Mouse (Mus musculus) erythroblast, embryonic 14.5 days (primary cell): ENCODE measurements around the gene Lrrn4. TPM values are rescaled to one million over a fixed set of nuclear protein-coding genes. Genes with fewer than 3 reads are reported as not detected.

Experiments used
- H3K27me3 ChIP-seq: 2 replicates; pipeline ENCODE4 v1.6.1; 2012; ENCODE audit warnings: inconsistent platforms; ENCODE audit not compliant: control insufficient read depth
- H3K36me3 ChIP-seq: 2 replicates; pipeline ENCODE4 v1.6.1; 2012; ENCODE audit warnings: mild to moderate bottlenecking, inconsistent platforms; ENCODE audit not compliant: control insufficient read depth
- H3K4me1 ChIP-seq: 2 replicates; pipeline ENCODE4 v1.6.1; 2012; ENCODE audit warnings: inconsistent platforms; ENCODE audit not compliant: control insufficient read depth
- H3K4me3 ChIP-seq: replicated peaks from 2 replicates; pipeline ENCODE3; 2012; ENCODE audit warnings: moderate library complexity, mild to moderate bottlenecking, inconsistent platforms
- H3K9me3 ChIP-seq: 2 replicates; pipeline ENCODE4 v1.6.1; 2012; ENCODE audit warnings: low read length, inconsistent platforms, mixed read lengths; ENCODE audit not compliant: control insufficient read depth
- GATA1 ChIP-seq: IDR thresholded peaks from 2 replicates; pipeline ENCODE4 v1.6.1; 2012; ENCODE audit warnings: low read length, inconsistent platforms, mixed read lengths
- TAL1 ChIP-seq: IDR thresholded peaks from 3 replicates; pipeline ENCODE4 v1.6.1; 2012; ENCODE audit warnings: low read length, inconsistent platforms, mixed read lengths
- polyA plus RNA-seq: library from polyadenylated mRNA; stranded (reverse); fragments of >175 nt; gene quantifications from 2 replicates; pipeline ENCODE4 v1.2.3, GENCODE M21; 2012

Gene Lrrn4
- polyA plus RNA-seq, 1 experiment = not detected

GRCm38 (mm10) chr2:132876991-132877390, 3.7 kb downstream of the Lrrn4 start:
- TF ChIP-seq GATA1 (no peak), TAL1 (no peak)
- Histone ChIP-seq H3K36me3 (no peaks in the 10 kb centered on the region), H3K9me3 (no peaks in the 10 kb centered on the region), H3K4me3 (no peak overlapping the region), H3K4me1 (no peaks in the 10 kb centered on the region), H3K27me3 (peaks cover 48% of the 10 kb centered on the region)

- no peaks in the 10 kb centered on the region for H3K9me3 ChIP-seq
- no peaks in the 10 kb centered on the region for H3K4me1 ChIP-seq
- TF ChIP-seq GATA1 (no peak), TAL1 (no peak)
- no peak overlapping the region for H3K4me3 ChIP-seq
- H3K27me3 ChIP-seq = peaks cover 19% of the 10 kb centered on the region
- H3K36me3 ChIP-seq = no peaks in the 10 kb centered on the region
Observed at GRCm38 (mm10) chr2:132873657-132874326, 6.9 kb downstream of the Lrrn4 start.

- Histone ChIP-seq H3K9me3 (no peaks in the 10 kb centered on the region), H3K4me1 (no peaks in the 10 kb centered on the region), H3K27me3 (no peaks in the 10 kb centered on the region), H3K36me3 (peaks cover 5% of the 10 kb centered on the region), H3K4me3 (no peak overlapping the region)
- no peak for TF ChIP-seq GATA1
Observed at GRCm38 (mm10) chr2:132871663-132872062, 9.0 kb downstream of the Lrrn4 start.

- H3K27me3 ChIP-seq = no peaks in the 10 kb centered on the region
- H3K4me1 ChIP-seq = no peaks in the 10 kb centered on the region
- TF ChIP-seq GATA1 = no peak
- TF ChIP-seq TAL1 = no peak
- H3K36me3 ChIP-seq = peaks cover 12% of the 10 kb centered on the region
- no peaks in the 10 kb centered on the region for H3K9me3 ChIP-seq
- no peak overlapping the region for H3K4me3 ChIP-seq
Observed at GRCm38 (mm10) chr2:132870286-132870685, 10.4 kb downstream of the Lrrn4 start.

- H3K4me3 ChIP-seq = no peak overlapping the region
- H3K36me3 ChIP-seq = peaks cover 15% of the 10 kb centered on the region
- no peaks in the 10 kb centered on the region for H3K27me3 ChIP-seq
- H3K9me3 ChIP-seq = no peaks in the 10 kb centered on the region
- no peak for TF ChIP-seq GATA1
- no peaks in the 10 kb centered on the region for H3K4me1 ChIP-seq
Observed at GRCm38 (mm10) chr2:132869682-132870081, 11.0 kb downstream of the Lrrn4 start.

- no peaks in the 10 kb centered on the region for H3K9me3 ChIP-seq
- H3K27me3 ChIP-seq = no peaks in the 10 kb centered on the region
- H3K36me3 ChIP-seq = peaks cover 24% of the 10 kb centered on the region
- H3K4me1 ChIP-seq = no peaks in the 10 kb centered on the region
- TF ChIP-seq TAL1 (no peak), GATA1 (no peak)
- H3K4me3 ChIP-seq = no peak overlapping the region
Observed at GRCm38 (mm10) chr2:132867521-132867920, 13.2 kb downstream of the Lrrn4 start.

GRCm38 (mm10) chr2:132863325-132863724, 17.4 kb downstream of the Lrrn4 start:
- no peak for TF ChIP-seq TAL1
- no peak for TF ChIP-seq GATA1
- Histone ChIP-seq H3K27me3 (no peaks in the 10 kb centered on the region), H3K36me3 (peaks cover 24% of the 10 kb centered on the region), H3K4me3 (no peak overlapping the region), H3K4me1 (no peaks in the 10 kb centered on the region), H3K9me3 (no peaks in the 10 kb centered on the region)

- Histone ChIP-seq H3K4me3 (no peak overlapping the region), H3K4me1 (no peaks in the 10 kb centered on the region), H3K36me3 (peaks cover 19% of the 10 kb centered on the region), H3K9me3 (no peaks in the 10 kb centered on the region), H3K27me3 (no peaks in the 10 kb centered on the region)
- TF ChIP-seq GATA1 = no peak
- no peak for TF ChIP-seq TAL1
Observed at GRCm38 (mm10) chr2:132861456-132861855, 19.2 kb downstream of the Lrrn4 start.

GRCm38 (mm10) chr2:132860435-132860834, 20.3 kb downstream of the Lrrn4 start:
- Histone ChIP-seq H3K27me3 (no peaks in the 10 kb centered on the region), H3K9me3 (no peaks in the 10 kb centered on the region), H3K4me3 (no peak overlapping the region), H3K36me3 (peaks cover 14% of the 10 kb centered on the region), H3K4me1 (no peaks in the 10 kb centered on the region)
- no peak for TF ChIP-seq GATA1
- TF ChIP-seq TAL1 = no peak

GRCm38 (mm10) chr2:132856333-132856732, 24.4 kb downstream of the Lrrn4 start:
- peaks cover 17% of the 10 kb centered on the region for H3K36me3 ChIP-seq
- TF ChIP-seq TAL1 (no peak), GATA1 (no peak)
- H3K4me1 ChIP-seq = peaks cover 10% of the 10 kb centered on the region
- no peak overlapping the region for H3K4me3 ChIP-seq
- no peaks in the 10 kb centered on the region for H3K27me3 ChIP-seq
- H3K9me3 ChIP-seq = no peaks in the 10 kb centered on the region
